Mouse (Mus musculus) kidney, embryonic 14.5 days (tissue): ENCODE results near the gene Slc46a1. TPM values are rescaled to one million over a fixed set of nuclear protein-coding genes. Genes with fewer than 3 reads are reported as not detected.

Experiments
- ATAC-seq: fragments of 200-750 bp; cut with Nextera tagmentation; 2 replicates; pipeline ENCODE4 v1.8.0; 2017; ENCODE audit warnings: moderate number of reproducible peaks, mild to moderate bottlenecking, moderate TSS enrichment, moderate library complexity; ENCODE audit not compliant: low FRiP score, low TSS enrichment
- H3K27ac ChIP-seq: fragments of 300-500 bp; sonication (generic); 2 replicates; pipeline ENCODE4 v1.5.1; 2014; ENCODE audit warnings: low read depth, mild to moderate bottlenecking, low read length, moderate library complexity, mixed read lengths
- H3K27me3 ChIP-seq: fragments of 300-500 bp; sonication (generic); 2 replicates; pipeline ENCODE4 v1.6.1; 2014; ENCODE audit warnings: mild to moderate bottlenecking, low read length; ENCODE audit not compliant: control insufficient read depth, insufficient read depth
- H3K36me3 ChIP-seq: fragments of 300-500 bp; sonication (generic); 2 replicates; pipeline ENCODE4 v1.6.1; 2014; ENCODE audit warnings: low read length, mixed read lengths; ENCODE audit not compliant: control insufficient read depth, insufficient read depth
- H3K4me1 ChIP-seq: fragments of 300-500 bp; sonication (generic); 2 replicates; pipeline ENCODE4 v1.6.1; 2014; ENCODE audit warnings: low read length, mixed read lengths; ENCODE audit not compliant: control insufficient read depth, insufficient read depth
- H3K4me2 ChIP-seq: fragments of 300-500 bp; sonication (generic); replicated peaks from 2 replicates; pipeline ENCODE4 v1.6.1; 2014; ENCODE audit warnings: low read depth, mild to moderate bottlenecking, low read length
- H3K4me3 ChIP-seq: fragments of 300-500 bp; sonication (generic); 2 replicates; pipeline ENCODE4 v1.5.1; 2014; ENCODE audit warnings: mild to moderate bottlenecking, low read length
- H3K9ac ChIP-seq: fragments of 300-500 bp; sonication (generic); 2 replicates; pipeline ENCODE4 v1.6.1; 2014; ENCODE audit warnings: low read depth, mild to moderate bottlenecking, low read length, moderate library complexity
- H3K9me3 ChIP-seq: fragments of 300-500 bp; sonication (generic); 2 replicates; pipeline ENCODE4 v1.6.1; 2016; ENCODE audit warnings: low read length; ENCODE audit not compliant: control insufficient read depth
- WGBS: fragments of 180-500 bp; shearing (Covaris S2); extraction: QIAGEN DNeasy Blood & Tissue Kit; methylation state at CpG from one replicate; pipeline ENCODE4 v1.1.7; 2014; 5-methylcytosine and 5-hydroxymethylcytosine counted together
- polyA plus RNA-seq: library from polyadenylated mRNA; unstranded; fragments of >200 nt; fragmentation: Nextera tagmentation; extraction: Ambion mirVana; gene quantifications from 2 replicates; pipeline ENCODE4 v1.2.1, GENCODE M21; 2014

Slc46a1 gene
- polyA plus RNA-seq, 1 experiment from 2014 or later: 18.5 TPM

GRCm38 (mm10) chr11:78448242-78448641 is 17.3 kb upstream of the Slc46a1 start:
- Histone ChIP-seq H3K27me3 (no peaks in the 10 kb centered on the region), H3K36me3 (no peaks in the 10 kb centered on the region), H3K27ac (no peak overlapping the region), H3K4me3 (no peak overlapping the region), H3K9me3 (no peaks in the 10 kb centered on the region), H3K4me1 (no peaks in the 10 kb centered on the region), H3K4me2 (no peak overlapping the region), H3K9ac (no peak overlapping the region)
- 81% methylated on average over 1 of the region's 1 CpGs for WGBS
- ATAC-seq: no peak

- Histone ChIP-seq H3K4me3 (no peak overlapping the region), H3K9ac (no peak overlapping the region), H3K9me3 (no peaks in the 10 kb centered on the region), H3K36me3 (no peaks in the 10 kb centered on the region), H3K4me2 (no peak overlapping the region), H3K4me1 (no peaks in the 10 kb centered on the region), H3K27me3 (no peaks in the 10 kb centered on the region), H3K27ac (no peak overlapping the region)
- WGBS: 51% methylated on average over 2 of the region's 2 CpGs
- ATAC-seq: no peak
Measured at GRCm38 (mm10) chr11:78450337-78450736, 15.2 kb upstream of the Slc46a1 start.

- no peaks in the 10 kb centered on the region for H3K9me3 ChIP-seq
- 11% methylated on average over 4 of the region's 4 CpGs for WGBS
Measured at GRCm38 (mm10) chr11:78453675-78454074, 11.8 kb upstream of the Slc46a1 start.

GRCm38 (mm10) chr11:78454276-78454675 is 11.2 kb upstream of the Slc46a1 start:
- Histone ChIP-seq H3K9me3 (no peaks in the 10 kb centered on the region), H3K27me3 (no peaks in the 10 kb centered on the region; the same call in 1 of the 2 replicates), H3K4me3 (no peak overlapping the region), H3K4me2 (no peak overlapping the region), H3K36me3 (no peaks in the 10 kb centered on the region), H3K4me1 (no peaks in the 10 kb centered on the region), H3K9ac (no peak overlapping the region), H3K27ac (no peak overlapping the region)
- WGBS: 74% methylated on average over 7 of the region's 7 CpGs
- no peak for ATAC-seq

More at GRCm38 (mm10) chr11:78453675-78454074, 11.8 kb upstream of the Slc46a1 start:
- Histone ChIP-seq H3K4me1 (no peaks in the 10 kb centered on the region), H3K4me2 (no peak overlapping the region), H3K36me3 (no peaks in the 10 kb centered on the region), H3K9ac (no peak overlapping the region), H3K27ac (no peak overlapping the region), H3K27me3 (no peaks in the 10 kb centered on the region; the same call in 1 of the 2 replicates), H3K4me3 (no peak overlapping the region)
- ATAC-seq: no peak

GRCm38 (mm10) chr11:78455308-78455707 is 10.2 kb upstream of the Slc46a1 start:
- no peak overlapping the region for H3K9ac ChIP-seq
- 45% methylated on average over 5 of the region's 5 CpGs for WGBS
- no peak overlapping the region for H3K4me3 ChIP-seq
- no peak overlapping the region for H3K4me2 ChIP-seq
- no peak for ATAC-seq
- no peaks in the 10 kb centered on the region for H3K4me1 ChIP-seq
- H3K9me3 ChIP-seq: no peaks in the 10 kb centered on the region
- no peak overlapping the region for H3K27ac ChIP-seq
- no peaks in the 10 kb centered on the region for H3K36me3 ChIP-seq
- H3K27me3 ChIP-seq: no peaks in the 10 kb centered on the region; the same call in 1 of the 2 replicates

GRCm38 (mm10) chr11:78458740-78459139 is 6.8 kb upstream of the Slc46a1 start:
- Histone ChIP-seq H3K4me1 (0 out of 2 replicates have a peak, but pooled peaks cover 3% of the 10 kb centered on the region), H3K9me3 (peaks cover 4% of the 10 kb centered on the region; the same call in 1 of the 2 replicates), H3K9ac (no peak overlapping the region), H3K4me2 (no peak overlapping the region), H3K36me3 (no peaks in the 10 kb centered on the region), H3K27ac (no peak overlapping the region), H3K4me3 (no peak overlapping the region), H3K27me3 (no peaks in the 10 kb centered on the region; the same call in 1 of the 2 replicates)
- 84% methylated on average over 17 of the region's 17 CpGs for WGBS
- no peak for ATAC-seq

- Histone ChIP-seq H3K4me1 (peaks cover 14% of the 10 kb centered on the region), H3K4me3 (no peak overlapping the region), H3K9ac (no peak overlapping the region), H3K27me3 (no peaks in the 10 kb centered on the region), H3K36me3 (no peaks in the 10 kb centered on the region), H3K9me3 (peaks cover 4% of the 10 kb centered on the region; the same call in 1 of the 2 replicates), H3K27ac (no peak overlapping the region), H3K4me2 (no peak overlapping the region)
- 77% methylated on average over 1 of the region's 1 CpGs for WGBS
- ATAC-seq: no peak
Measured at GRCm38 (mm10) chr11:78461894-78462293, 3.6 kb upstream of the Slc46a1 start.

GRCm38 (mm10) chr11:78462669-78463068 is 2.8 kb upstream of the Slc46a1 start:
- Histone ChIP-seq H3K4me1 (peaks cover 14% of the 10 kb centered on the region), H3K4me3 (no peak overlapping the region), H3K9me3 (peaks cover 4% of the 10 kb centered on the region; the same call in 1 of the 2 replicates), H3K9ac (no peak overlapping the region), H3K4me2 (no peak overlapping the region), H3K27me3 (no peaks in the 10 kb centered on the region), H3K27ac (no peak overlapping the region), H3K36me3 (no peaks in the 10 kb centered on the region)
- WGBS: 88% methylated on average over 5 of the region's 5 CpGs
- no peak for ATAC-seq

GRCm38 (mm10) chr11:78463286-78464036 is 2.0 kb upstream of the Slc46a1 start:
- Histone ChIP-seq H3K4me2 (no peak overlapping the region), H3K27ac (no peak overlapping the region), H3K9me3 (peaks cover 4% of the 10 kb centered on the region; the same call in 1 of the 2 replicates), H3K27me3 (no peaks in the 10 kb centered on the region), H3K4me1 (peaks cover 14% of the 10 kb centered on the region), H3K36me3 (no peaks in the 10 kb centered on the region), H3K4me3 (no peak overlapping the region), H3K9ac (no peak overlapping the region)
- no peak for ATAC-seq
- WGBS: 50% methylated on average over 13 of the region's 13 CpGs
